Mouse (Mus musculus): ENCODE measurements at regions not wholly inside any gene's neighbourhood (a gene's known extent, or its start where the extent isn't known, plus 50 kb on each side); places are given as distances from the start of the nearest gene placed in this dataset.
"Not testable (repeated sequence)": the region's sequence is repeated elsewhere in the genome, so short reads cannot be mapped to it uniquely, and the experiment has no call there.

GRCm38 (mm10) chr9:91101614-91102407, 260.4 kb upstream of the Zic4 start:
- ATAC-seq (ENCODE audit: low read depth): no peak
- Histone ChIP-seq H3K4me3 (ENCODE audit: low read depth, low read length) (no peak overlapping the region), H3K36me3 (ENCODE audit: control insufficient read depth, insufficient read depth) (no peaks in the 10 kb centered on the region), H3K9me3 (replicated peaks; ENCODE audit: control insufficient read depth, low read length) (no peaks in the 10 kb centered on the region), H3K4me2 (ENCODE audit: low read depth, low read length) (no peak overlapping the region), H3K4me1 (ENCODE audit: control insufficient read depth, low read depth, low read length) (no peaks in the 10 kb centered on the region), H3K27ac (ENCODE audit: low read length) (no peak overlapping the region), H3K27me3 (ENCODE audit: control insufficient read depth, insufficient read depth, low read depth, low read length) (no peaks in the 10 kb centered on the region), H3K9ac (ENCODE audit: low read depth, low read length) (no peak overlapping the region)
- WGBS (ENCODE audit: insufficient replicate concordance): 29% methylated on average over 1 of the region's 1 CpGs

GRCm38 (mm10) chr9:91122441-91123035, 239.7 kb upstream of the Zic4 start:
- Histone ChIP-seq H3K27ac (ENCODE audit: low read length) (no peak overlapping the region), H3K27me3 (ENCODE audit: control insufficient read depth, insufficient read depth, low read depth, low read length) (no peaks in the 10 kb centered on the region), H3K36me3 (ENCODE audit: control insufficient read depth, insufficient read depth) (no peaks in the 10 kb centered on the region), H3K4me2 (ENCODE audit: low read depth, low read length) (no peak overlapping the region), H3K9ac (ENCODE audit: low read depth, low read length) (no peak overlapping the region), H3K4me1 (ENCODE audit: control insufficient read depth, low read depth, low read length) (no peaks in the 10 kb centered on the region), H3K9me3 (replicated peaks; ENCODE audit: control insufficient read depth, low read length) (no peaks in the 10 kb centered on the region), H3K4me3 (ENCODE audit: low read depth, low read length) (no peak overlapping the region)
- no peak for ATAC-seq (ENCODE audit: low read depth)
- 46% methylated on average over 5 of the region's 5 CpGs for WGBS (ENCODE audit: insufficient replicate concordance)

DNA sequence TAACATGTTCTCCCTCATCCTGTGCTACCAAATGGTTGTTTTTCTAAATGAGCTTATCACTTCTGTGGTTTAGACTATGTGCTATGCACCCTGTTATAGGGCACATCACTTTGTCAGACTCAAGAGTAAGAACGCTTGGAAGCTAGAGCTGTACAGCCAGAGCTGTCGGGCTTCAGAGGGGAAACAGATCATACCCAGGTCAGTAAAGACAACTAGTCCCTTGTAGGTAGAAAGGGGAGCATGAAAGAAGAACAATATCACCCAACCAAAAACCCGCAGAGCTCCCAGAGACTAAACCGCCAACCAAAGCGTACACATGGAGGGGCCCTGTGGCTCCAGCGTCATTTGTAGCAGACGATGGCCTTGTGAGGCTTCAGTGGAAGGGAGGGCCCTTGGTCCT, 239.0 kb upstream of the Zic4 start:
- Histone ChIP-seq H3K9me3 (replicated peaks; ENCODE audit: control insufficient read depth, low read length) (no peaks in the 10 kb centered on the region), H3K27ac (ENCODE audit: low read length) (no peak overlapping the region), H3K4me2 (ENCODE audit: low read depth, low read length) (no peak overlapping the region), H3K27me3 (ENCODE audit: control insufficient read depth, insufficient read depth, low read depth, low read length) (no peaks in the 10 kb centered on the region), H3K36me3 (ENCODE audit: control insufficient read depth, insufficient read depth) (no peaks in the 10 kb centered on the region), H3K9ac (ENCODE audit: low read depth, low read length) (no peak overlapping the region), H3K4me3 (ENCODE audit: low read depth, low read length) (no peak overlapping the region), H3K4me1 (ENCODE audit: control insufficient read depth, low read depth, low read length) (no peaks in the 10 kb centered on the region)
- ATAC-seq (ENCODE audit: low read depth): no peak
- WGBS (ENCODE audit: insufficient replicate concordance): 59% methylated on average over 7 of the region's 7 CpGs

DNA sequence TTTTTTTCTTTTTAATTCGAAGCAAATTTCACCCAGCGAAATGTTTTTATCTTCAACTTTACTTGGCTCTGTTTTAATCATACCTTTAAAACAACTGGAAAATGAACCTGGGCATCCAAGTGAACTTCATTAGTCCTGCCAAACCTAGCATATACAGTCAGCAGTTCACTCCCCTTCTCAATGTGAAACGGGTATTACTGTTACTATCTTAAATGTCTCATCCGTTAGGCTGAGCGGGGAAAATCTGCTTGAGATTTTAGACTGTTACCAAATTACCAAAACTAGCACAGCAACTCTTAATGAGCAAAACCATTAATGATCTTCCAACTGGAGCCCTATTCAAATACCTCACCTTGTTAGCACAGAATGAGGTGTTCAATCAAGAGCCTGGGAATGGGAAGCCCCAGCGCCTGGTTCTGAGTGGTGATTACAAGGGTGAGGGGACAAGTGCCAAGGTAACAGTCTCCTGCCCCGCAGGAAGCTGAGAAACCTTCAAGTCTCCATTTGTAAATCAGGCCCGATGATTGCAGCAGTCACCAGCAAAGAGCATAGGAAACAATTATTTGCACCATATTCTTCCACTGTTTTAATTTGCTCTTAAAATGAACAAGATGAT, 235.5 kb upstream of the Zic4 start:
- H3K4me1 ChIP-seq (ENCODE audit: control insufficient read depth, low read depth, low read length): no peaks in the 10 kb centered on the region
- H3K36me3 ChIP-seq (ENCODE audit: control insufficient read depth, insufficient read depth): no peaks in the 10 kb centered on the region
- H3K4me3 ChIP-seq (ENCODE audit: low read depth, low read length): no peak overlapping the region
- H3K9me3 ChIP-seq (replicated peaks; ENCODE audit: control insufficient read depth, low read length): no peaks in the 10 kb centered on the region
- ATAC-seq (ENCODE audit: low read depth): no peak
- no peak overlapping the region for H3K9ac ChIP-seq (ENCODE audit: low read depth, low read length)
- no peak overlapping the region for H3K4me2 ChIP-seq (ENCODE audit: low read depth, low read length)
- H3K27ac ChIP-seq (ENCODE audit: low read length): no peak overlapping the region
- 45% methylated on average over 8 of the region's 8 CpGs for WGBS (ENCODE audit: insufficient replicate concordance)
- H3K27me3 ChIP-seq (ENCODE audit: control insufficient read depth, insufficient read depth, low read depth, low read length): no peaks in the 10 kb centered on the region

- not testable (repeated sequence) for H3K9me3 ChIP-seq (replicated peaks; ENCODE audit: control insufficient read depth, low read length); H3K4me2 ChIP-seq (ENCODE audit: low read depth, low read length); H3K27me3 ChIP-seq (ENCODE audit: control insufficient read depth, insufficient read depth, low read depth, low read length); H3K36me3 ChIP-seq (ENCODE audit: control insufficient read depth, insufficient read depth); H3K27ac ChIP-seq (ENCODE audit: low read length); H3K4me1 ChIP-seq (ENCODE audit: control insufficient read depth, low read depth, low read length); H3K9ac ChIP-seq (ENCODE audit: low read depth, low read length); H3K4me3 ChIP-seq (ENCODE audit: low read depth, low read length); ATAC-seq (ENCODE audit: low read depth)
- WGBS (ENCODE audit: insufficient replicate concordance): 33% methylated on average over 2 of the region's 2 CpGs
These were observed 233.7 kb upstream of the Zic4 start for GRCm38 (mm10) chr9:91128491-91128890.

DNA sequence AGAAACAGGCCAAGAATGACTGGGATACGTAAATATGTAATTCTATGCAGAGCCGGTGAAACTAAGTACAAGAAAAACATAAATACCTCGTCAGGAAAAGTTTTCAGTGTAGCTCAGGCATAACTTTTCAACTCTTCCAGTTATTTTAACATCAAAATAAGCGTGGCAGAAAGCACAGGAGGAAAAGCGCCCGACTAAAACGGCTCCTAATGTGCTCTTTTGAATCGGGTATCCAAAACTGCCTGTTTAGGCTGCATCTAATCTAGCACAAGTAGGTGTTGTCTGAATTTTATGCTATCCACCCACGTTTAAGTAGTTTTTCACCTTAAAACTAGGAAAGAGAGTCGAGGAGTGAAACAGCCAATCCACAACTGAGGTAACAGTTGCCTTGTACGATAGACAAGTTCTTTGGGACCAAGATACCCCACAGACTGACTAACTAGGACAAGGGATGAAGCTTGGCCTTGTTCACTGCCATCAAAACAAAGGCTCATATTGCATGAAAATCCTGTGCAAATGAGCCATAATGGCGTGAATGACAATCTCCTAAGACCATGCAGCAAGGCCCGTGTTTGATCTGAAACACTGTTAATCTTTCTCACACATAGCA, 232.0 kb upstream of the Zic4 start:
- H3K9ac ChIP-seq (ENCODE audit: low read depth, low read length): no peak overlapping the region
- WGBS (ENCODE audit: insufficient replicate concordance): 64% methylated on average over 13 of the region's 13 CpGs
- no peaks in the 10 kb centered on the region for H3K4me1 ChIP-seq (ENCODE audit: control insufficient read depth, low read depth, low read length)
- H3K4me3 ChIP-seq (ENCODE audit: low read depth, low read length): no peak overlapping the region
- H3K27me3 ChIP-seq (ENCODE audit: control insufficient read depth, insufficient read depth, low read depth, low read length): no peaks in the 10 kb centered on the region
- ATAC-seq (ENCODE audit: low read depth): no peak
- H3K36me3 ChIP-seq (ENCODE audit: control insufficient read depth, insufficient read depth): no peaks in the 10 kb centered on the region
- H3K27ac ChIP-seq (ENCODE audit: low read length): no peak overlapping the region
- no peaks in the 10 kb centered on the region for H3K9me3 ChIP-seq (replicated peaks; ENCODE audit: control insufficient read depth, low read length)
- no peak overlapping the region for H3K4me2 ChIP-seq (ENCODE audit: low read depth, low read length)

DNA sequence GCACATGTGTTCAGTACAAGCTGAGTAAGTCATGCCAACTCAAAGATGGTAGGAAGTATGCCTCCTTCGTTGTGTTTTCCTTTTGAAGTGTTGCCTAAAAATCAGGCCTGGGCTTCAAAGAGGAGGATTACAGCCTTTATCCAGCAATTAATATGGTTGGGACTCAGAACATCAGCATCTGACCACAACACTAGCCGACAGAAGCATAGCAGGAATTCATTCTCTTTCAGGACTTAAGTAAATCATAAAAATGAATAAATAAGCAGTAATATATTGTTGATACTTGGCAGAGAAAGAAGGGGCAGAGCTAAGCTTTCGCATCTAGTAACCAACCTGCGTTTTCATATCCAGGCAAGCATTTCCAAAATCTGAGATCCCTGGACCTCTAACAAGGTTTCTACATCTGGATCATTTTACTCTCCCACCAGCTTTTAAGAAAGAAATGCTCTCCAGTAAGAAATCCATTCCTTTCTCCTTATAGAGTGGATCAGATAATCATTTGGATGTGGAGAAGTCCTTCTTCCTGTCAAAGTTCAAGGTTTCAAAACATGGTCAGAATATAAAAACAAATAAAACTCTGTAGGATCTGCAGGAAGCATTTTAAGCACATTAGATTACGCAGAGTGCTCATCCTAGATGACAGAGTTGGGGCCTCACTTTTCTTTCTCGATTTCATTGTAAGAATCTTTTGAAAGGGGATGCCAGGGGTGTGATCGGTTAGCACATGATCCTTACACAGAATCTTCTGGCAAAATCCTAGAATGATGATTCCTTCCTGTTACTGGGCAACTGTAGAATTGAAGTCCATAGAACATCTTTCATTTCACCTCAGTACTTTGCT, 230.6 kb upstream of the Zic4 start:
- 64% methylated on average over 7 of the region's 7 CpGs for WGBS (ENCODE audit: insufficient replicate concordance)
- H3K27me3 ChIP-seq (ENCODE audit: control insufficient read depth, insufficient read depth, low read depth, low read length): no peaks in the 10 kb centered on the region
- no peaks in the 10 kb centered on the region for H3K9me3 ChIP-seq (replicated peaks; ENCODE audit: control insufficient read depth, low read length)
- ATAC-seq (ENCODE audit: low read depth): no peak
- H3K4me3 ChIP-seq (ENCODE audit: low read depth, low read length): no peak overlapping the region
- no peaks in the 10 kb centered on the region for H3K36me3 ChIP-seq (ENCODE audit: control insufficient read depth, insufficient read depth)
- H3K27ac ChIP-seq (ENCODE audit: low read length): no peak overlapping the region
- no peak overlapping the region for H3K9ac ChIP-seq (ENCODE audit: low read depth, low read length)
- H3K4me1 ChIP-seq (ENCODE audit: control insufficient read depth, low read depth, low read length): no peaks in the 10 kb centered on the region
- H3K4me2 ChIP-seq (ENCODE audit: low read depth, low read length): no peak overlapping the region

DNA sequence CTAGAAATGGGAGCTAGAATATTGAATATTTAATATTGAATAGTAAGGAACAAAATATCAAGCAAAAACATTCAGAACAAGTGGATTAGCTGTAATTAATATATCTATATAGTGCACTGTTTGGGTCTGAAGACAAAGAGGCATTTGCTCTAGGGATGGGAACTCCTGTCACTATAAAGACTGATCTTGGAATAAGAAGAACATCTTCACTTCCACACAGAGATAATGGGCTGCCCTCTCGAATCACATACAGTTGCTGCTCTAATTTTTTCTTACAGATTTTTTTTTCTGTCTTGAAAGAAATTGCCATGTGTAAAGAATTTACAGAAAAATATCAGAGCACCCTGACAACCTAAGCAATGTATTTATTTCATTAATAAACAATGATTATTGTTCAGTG, 229.7 kb upstream of the Zic4 start:
- Histone ChIP-seq H3K9me3 (replicated peaks; ENCODE audit: control insufficient read depth, low read length) (no peaks in the 10 kb centered on the region), H3K27me3 (ENCODE audit: control insufficient read depth, insufficient read depth, low read depth, low read length) (no peaks in the 10 kb centered on the region), H3K4me2 (ENCODE audit: low read depth, low read length) (no peak overlapping the region), H3K4me1 (ENCODE audit: control insufficient read depth, low read depth, low read length) (no peaks in the 10 kb centered on the region), H3K27ac (ENCODE audit: low read length) (no peak overlapping the region), H3K4me3 (ENCODE audit: low read depth, low read length) (no peak overlapping the region), H3K9ac (ENCODE audit: low read depth, low read length) (no peak overlapping the region), H3K36me3 (ENCODE audit: control insufficient read depth, insufficient read depth) (no peaks in the 10 kb centered on the region)
- ATAC-seq (ENCODE audit: low read depth): no peak
- 50% methylated on average over 1 of the region's 1 CpGs for WGBS (ENCODE audit: insufficient replicate concordance)

All from liver, embryonic 16.5 days (tissue).